Mouse (Mus musculus): ENCODE results near the gene Atp13a3.

Gene Atp13a3

DNA sequence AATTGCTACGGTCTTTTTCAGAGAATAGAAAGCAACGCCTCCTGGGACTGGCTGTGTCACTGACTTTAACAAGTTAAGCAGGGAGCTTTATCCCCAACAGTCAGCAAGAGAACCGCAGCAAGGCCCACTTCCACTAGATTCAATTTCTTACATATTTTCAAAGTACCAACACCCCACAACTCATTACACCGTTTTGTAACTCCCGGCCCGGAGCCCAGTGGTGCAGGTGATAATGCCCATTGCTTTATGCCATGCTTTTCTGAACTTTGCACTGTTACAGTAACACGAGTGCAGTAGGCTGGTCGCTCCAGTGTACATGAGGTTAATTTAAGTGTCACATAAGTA, 95.6 kb downstream of the Atp13a3 start:
- DNase-seq, result no peak

DNA sequence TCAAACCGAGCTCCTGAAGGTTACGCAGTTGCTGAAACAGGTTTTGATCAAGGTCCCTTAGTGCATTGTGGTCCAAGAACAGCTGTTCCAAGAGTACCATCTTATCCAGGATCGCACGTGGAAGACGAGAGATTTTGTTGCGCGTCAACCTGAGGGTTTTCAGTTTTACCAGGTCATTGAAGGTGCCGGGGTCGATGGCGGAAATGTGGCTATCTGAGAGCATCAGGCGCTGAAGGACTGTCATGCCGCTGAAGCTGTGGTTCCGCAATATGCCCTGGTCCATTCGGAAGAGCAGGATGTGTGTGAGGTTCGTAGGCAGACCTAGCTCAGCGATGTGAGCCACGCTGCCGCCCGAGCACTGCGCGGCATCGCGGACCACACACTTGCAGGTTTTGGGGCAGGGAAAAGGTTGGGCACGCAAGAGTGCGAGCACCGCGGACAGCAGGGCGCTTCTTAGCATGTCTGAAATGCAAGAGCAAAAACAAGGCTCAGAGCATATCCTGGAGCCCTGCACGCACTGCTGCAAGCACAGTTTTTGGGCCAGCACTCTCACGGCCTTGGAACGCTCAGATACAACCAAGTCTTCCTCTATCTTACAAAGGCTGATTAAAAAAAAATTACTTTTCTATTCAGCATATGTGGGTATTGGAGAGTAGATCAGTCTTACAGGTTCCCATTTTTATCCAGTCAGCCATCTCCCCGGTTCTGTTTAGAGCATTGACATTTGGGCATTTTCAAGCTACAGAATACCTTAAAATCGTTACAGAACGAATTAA, 96.2 kb downstream of the Atp13a3 start:
- DNase-seq, result peak; percentile 3

DNA sequence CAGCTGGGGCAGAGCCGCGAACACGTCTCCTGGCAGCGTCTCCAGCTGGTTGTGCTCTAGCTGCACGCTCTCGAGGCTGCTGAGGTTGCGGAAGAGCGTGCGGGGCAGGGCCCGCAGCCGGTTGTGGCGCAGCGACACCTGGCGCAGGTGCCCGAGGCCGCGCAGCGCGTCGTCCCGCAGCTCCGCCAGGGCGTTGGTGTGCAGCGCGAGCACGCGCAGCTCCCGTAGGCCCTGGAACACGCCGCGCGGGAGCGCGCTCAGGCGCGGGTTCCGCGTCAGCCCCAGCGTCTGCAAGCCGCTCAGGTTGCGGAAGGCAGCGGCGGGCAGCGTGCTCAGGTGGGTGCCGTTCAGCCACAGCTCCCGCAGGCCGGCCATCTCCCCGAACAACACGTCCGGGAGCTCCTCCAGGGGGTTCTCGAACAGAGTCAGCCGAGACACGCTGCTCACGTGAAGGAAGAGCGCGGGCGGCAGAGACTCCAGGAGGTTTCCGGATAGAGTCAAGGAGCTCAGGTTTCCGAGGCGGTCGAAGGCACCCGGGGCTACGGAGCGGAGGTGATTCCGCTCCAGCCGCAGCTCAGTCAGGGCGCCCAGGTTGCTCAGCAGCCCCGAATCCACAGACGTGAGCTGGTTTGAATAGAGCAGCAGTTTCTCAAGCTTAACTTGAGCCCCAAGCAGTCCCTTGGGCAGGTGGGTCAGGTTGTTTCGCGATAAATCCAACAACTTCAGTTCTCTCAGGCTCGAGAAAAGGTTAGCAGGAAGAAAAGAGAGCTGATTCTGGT, 97.0 kb downstream of the Atp13a3 start:
- DNase-seq, result peak; percentile 38

DNA sequence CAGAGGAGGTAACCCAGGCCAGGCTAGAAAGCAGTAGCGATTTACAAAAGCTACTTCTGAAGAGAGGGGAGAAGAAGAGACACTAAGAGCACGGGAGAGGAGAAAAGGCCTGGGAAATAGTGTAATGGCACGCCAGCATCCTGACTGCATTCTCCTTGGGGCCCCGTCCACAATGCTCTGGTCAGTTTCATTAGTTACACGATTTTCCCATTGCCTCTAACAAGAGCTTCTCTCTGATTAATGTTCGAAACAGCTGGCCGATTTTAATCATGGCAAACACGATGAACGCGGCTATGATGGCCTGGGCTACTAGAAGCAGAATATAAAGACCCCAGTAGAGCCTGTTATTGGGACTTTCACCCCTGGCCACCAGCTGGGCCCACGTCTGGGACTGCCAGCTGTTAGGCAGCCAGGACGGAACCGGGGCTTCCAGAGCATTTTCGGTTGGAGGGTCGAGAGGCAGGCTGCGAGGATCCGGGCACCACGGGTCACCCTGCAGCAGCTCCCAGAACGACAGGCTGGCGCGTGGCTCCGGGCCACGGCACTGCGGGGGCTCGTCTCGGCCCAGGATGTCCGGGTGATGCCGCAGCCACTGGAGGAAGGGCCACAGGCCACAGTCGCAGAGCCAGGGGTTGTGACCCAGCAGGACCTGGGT, 97.7 kb downstream of the Atp13a3 start:
- peak; percentile 17 for DNase-seq

DNA sequence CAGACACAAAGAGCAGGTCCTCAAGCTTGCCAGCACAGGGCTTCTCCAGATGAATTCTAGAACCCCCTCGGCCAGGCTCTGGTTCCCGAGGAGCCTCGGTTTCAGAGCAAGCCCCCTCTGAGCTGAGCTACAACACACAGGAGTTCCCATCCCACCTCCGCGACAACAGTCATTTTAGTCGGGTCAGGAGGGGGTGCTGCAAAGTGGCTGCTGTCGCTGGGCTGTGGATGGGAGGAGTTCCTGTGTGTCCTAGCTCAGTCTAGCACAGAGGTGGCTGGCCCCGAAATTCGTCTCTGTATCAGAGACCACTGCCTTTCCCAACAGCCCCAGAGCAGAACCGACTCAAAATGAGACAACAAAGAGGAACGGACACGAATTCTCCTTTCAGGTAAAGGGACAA, 98.5 kb downstream of the Atp13a3 start:
- DNase-seq, result no peak

DNA sequence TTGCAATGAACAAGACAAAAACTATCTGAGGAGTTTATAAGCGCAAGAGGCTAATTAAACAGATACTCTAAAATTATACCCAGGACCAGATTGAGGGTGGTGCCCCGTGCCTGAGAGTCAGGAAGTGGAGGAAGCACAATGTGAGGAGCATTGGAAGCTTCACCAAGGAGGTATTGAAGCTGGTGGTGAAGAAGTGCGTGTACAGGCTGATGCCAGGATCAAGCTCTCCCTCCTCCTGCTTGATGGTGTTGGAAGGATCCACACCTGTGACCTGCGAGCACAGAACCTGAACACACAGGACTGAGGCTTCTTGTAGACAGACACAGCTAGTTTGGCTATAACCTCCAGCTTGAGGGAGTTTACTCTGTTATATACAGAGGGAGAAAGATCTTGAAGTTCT, 99.7 kb downstream of the Atp13a3 start:
- no peak for DNase-seq

DNA sequence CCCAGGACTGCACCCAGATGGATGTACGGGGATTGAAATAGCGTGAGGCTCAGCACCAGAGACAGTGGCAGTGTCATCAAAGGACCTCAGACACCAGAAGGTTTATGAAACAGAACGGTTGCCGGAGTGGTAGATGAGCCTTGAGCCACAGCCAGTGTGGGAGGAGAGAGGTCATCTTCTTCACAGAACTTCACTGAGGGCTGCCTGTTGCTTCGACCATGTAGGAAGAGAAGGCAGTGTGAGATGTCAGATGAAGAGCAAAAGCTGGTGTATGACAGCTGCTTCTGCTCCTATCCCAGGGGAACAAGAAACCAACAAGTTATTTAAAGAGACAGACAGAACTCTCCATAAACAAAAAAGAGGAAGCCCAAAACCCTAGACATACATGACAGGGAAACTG, 101.5 kb downstream of the Atp13a3 start:
- DNase-seq, result no peak

DNA sequence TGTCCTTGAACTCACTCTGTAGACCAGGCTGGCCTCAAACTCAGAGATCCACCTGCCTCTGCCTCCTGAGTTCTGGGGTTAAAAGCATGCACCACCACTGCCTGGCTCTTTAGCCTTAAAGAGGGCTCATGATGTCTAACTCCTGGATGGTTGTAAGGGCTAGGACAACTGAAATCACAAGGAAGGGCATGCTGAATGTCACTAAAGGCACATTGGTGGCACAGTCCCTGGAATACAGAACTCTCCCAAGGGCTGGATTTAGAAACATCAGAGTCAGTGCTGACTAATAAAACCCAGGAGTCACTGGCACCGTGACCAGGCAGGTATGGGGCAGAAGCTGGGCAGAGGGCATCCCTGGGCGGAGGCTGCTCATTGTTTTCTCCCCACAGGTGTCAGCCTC, 102.4 kb downstream of the Atp13a3 start:
- DNase-seq, result no peak

DNA sequence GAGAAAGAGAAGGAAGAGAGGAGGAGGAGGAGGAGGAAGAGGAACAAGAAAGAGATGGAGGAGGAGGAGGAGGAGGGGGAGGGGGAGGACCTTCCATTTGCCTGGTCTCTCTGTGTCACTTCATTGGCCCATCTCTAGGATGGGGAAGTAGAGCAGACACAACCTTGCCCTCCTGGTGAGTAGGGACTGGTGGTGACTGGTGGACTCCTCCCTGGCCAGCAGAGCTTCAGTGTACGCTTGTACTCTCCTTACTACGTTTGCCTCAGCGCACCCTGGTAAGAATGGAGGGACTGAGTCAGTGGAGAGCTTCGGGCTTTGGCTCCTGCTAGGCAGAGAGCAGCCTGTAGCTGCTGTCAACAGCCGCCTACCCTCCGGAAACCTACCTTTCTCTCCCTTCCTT, 103.1 kb downstream of the Atp13a3 start:
- no peak for DNase-seq

DNA sequence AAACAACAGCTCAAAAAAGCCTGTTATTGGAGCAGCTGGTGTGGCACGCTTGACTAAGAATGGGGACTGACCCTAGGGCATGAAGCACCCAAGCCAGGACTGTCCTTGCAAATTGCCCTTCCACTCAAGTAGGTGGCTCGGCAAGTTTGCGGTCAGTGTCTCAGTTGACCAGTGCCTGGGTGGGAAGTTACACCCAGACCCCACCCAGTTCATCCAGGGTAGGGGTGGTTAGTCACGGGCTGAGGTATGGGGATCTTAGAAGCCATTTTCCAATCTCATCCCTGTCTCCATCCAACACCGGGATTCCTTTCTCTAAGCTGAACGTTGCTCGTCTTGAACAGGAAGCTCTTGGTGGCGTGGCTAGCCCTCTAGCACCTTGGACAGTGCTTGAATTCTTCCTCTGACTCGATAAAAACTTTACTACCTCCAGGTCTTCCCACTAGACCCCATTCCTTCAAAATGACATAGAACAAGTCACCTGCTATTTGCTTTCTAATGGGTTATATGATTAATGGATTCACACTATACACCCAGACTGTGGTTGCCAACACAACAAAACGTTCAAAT, 106.0 kb downstream of the Atp13a3 start:
- DNase-seq, result no peak

DNA sequence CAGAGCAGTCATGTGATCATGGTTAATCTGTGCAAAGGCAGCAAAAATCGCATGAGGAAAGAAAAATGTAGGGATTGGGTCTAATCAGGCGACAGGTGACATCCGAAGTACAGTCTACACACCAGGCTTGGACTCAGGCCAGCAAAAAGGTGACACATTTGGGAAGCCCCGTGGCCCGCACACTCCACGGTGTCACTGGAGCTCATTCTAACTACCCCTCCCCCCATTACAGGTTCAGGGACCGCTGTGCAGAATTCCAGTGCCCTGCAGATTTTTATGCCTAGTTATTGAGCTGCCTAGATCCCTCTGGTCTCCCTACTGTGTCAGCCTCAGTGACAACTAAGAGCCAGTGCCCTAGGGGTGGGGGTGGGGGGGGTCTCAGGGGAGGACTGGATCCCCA, 108.3 kb downstream of the Atp13a3 start:
- no peak for DNase-seq

DNA sequence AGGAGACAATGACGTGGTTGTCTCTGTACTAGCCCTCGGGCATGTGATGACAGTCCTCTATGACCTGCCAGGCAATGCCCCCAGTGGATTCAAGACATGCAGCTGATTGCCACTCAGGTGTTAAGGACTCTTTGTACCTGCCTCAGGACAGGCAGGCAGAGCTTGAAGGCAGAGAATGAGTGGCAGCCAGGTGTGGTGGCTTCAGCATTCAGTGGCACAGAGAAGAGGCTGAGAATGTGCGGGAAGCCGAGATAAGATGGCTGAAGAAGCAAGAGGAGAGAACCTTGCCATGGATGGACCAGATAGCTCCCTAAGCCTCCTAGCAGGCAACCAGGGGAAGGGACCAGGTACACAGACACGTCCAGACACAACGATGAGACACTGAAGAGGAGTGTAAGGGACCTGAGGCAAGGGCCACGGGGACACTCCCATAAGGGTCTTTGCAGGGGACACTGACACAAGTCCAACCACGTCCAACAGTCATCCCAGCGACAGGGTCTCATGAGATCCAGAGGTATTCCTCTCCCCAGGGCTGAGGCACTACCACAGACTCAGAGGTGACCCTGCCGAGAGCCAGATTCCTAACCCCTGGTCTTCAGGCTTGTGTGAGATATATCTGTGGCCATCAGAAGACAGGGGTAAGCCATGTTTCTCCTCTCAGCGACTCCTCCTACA, 109.0 kb downstream of the Atp13a3 start:
- no peak for DNase-seq

DNA sequence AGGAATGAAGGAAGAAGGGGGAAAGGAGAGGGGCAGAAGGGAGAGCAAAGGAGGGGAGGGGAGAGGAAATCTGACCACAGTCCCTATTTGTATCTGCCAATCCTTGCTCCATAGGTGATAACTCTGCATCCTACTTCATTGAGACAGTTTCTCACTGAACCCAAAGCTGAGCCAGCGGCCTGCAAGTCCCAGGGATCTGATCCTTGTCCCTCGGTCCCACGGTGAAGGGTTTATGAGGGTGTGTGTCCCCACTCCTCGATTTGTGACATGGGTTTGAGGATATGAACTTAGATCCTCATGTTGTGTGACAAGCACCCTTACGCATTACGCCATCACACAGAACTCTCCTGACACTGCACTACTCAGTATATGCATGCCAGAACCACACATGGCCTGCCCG, 110.7 kb downstream of the Atp13a3 start:
- DNase-seq, result no peak

DNA sequence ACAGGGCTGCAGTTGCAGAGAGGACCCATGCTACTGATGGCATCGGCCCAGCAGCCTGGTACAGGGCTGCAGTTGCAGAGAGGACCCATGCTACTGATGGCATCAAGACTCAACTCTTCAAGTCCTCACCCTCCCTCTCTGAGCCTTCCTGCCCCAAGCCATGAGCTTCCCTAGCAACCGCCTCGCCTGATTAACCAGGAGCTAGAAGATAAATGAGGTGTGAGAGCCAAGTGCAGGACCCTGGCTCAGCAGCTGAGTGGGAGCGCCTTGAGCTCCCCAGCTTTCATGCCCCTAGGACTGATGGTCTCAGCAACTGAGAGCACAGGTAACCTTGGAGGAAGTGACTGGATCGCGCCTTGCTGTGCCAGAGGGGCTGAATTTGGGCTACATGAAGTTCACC, 115.3 kb downstream of the Atp13a3 start:
- DNase-seq, result no peak

DNA sequence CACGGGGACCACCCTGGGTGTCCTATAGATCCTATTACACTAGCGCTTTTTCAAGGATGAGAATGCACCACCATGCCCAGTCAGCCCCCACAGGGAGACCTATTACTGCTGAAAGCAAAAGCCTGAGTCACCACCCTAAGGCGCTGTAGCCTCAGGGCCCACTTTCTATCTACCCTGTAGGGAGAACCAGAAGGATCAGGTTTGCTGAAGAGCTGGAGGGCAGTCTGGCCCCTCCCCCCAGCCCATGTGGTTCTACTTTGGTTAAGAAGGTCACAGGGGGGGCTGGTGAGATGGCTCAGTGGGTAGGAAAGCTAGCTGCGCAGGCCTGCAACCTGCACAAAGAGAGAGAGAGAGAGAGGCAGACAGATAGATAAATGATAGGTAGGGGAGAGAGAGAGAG, 120.1 kb downstream of the Atp13a3 start:
- no peak for DNase-seq

DNA sequence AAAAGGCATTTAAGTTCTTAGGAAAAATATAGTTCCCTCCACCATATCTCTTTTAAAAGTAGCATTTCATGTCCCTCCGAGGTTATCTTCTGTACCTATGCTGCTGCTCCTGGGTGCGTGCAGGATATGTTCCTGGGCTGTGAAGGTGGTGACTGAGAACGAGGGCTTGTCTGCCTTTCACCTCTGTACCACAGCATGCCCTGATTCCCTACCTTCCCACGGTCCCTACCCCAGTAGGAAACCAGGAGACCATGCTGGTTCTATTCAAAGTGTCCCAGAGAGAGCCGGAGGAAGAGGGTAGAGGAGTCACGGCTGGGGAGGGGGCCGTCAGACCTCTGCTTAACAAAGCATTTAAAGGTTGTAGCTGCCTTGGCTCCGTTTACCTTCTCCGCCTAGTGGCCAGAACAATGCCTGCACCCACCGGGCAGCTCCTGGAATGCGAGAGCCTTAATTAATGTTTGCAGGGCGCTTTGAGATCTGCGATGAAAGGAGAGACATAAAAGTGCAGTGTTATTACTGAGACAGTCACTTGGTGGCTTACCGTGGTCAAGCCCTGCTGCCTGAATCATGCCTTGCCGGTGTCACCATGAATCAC, 121.9 kb downstream of the Atp13a3 start:
- peak; percentile 45 for DNase-seq

DNA sequence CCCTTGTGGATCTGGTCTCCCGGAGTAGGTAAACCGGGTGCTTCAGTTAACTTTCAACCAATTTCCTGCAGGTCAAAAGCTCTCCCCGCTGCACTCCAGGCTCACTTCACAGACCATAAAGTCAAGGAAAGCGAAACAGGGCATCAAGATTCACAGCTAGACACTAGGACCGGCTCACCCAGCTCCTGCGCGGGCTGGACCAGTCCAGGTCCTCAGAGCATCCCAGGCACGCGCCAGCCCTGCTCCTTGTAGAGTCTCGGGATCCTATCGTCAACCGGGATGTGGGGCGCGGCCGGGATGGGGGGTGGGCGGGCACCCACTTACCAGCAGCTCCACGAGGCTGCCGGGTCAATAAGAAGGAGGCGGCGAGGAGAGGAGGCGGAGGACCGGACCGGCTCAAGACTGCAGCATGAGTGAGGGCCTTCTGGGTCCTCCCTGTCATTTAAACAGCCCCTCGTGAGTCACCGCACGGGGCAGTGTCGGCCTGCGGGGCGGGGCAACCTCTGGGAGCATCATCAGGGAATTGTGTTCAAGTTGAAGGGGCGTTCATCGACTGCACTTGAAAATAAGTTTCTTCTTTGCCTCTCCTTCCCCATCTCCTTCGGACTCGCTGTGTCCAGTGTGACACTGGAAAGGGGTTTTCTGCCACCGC, 122.8 kb downstream of the Atp13a3 start, which contains the start of gene Lrrc15:
Gene Lrrc15, minus strand, starts transcription at position 413 of the 652 bp plus-strand sequence.
- no peak for DNase-seq

DNA sequence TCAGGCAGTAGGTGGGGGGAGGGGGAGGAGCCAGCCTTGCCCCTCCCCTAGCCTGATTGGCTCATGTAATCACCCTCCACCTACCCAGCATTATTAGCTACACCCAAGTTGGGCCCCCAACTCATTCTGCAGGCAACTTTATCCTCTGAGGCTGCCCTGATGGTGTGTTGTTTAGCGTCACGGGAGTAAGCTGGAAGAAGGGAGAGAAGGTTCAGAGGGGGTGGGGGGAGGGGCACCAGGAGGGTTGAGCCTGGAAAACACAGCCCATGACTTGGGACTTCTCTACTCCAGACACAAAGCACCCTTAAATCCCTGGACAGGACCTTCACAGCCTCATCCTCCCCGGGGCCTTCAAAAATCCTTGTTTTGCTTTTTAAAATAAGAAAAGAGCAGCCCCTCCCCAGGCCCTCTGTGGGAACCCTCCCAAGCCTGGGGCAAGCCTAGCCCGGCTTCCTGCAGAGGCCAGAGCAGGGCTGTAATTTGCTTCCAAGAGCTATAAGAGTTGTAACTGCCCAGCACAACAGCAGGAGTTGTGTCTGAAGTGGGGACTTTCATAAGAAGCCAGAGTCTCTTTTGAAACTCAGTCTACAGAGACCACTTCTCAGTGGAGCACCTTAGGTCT, 125.0 kb downstream of the Atp13a3 start:
- DNase-seq, result no peak

DNA sequence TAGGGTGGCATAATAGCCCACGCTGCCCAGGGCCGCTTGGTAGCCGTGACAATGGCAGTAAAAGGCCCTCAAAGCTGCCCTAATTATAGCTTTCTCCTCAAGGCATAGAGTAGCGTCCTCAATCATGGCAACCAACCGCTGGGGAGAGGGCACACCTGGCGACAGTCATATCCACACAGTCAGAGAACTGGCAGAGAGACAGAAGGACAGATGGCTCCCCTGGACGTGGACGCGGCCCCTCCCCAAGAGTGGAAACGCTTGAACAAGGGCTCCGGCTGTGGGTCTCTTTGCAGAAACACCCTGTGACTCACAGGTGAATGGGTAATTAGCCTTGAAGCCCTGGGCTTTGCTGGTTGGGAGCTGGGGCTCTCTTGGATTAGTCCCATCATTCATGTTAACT, 127.4 kb downstream of the Atp13a3 start:
- no peak for DNase-seq

DNA sequence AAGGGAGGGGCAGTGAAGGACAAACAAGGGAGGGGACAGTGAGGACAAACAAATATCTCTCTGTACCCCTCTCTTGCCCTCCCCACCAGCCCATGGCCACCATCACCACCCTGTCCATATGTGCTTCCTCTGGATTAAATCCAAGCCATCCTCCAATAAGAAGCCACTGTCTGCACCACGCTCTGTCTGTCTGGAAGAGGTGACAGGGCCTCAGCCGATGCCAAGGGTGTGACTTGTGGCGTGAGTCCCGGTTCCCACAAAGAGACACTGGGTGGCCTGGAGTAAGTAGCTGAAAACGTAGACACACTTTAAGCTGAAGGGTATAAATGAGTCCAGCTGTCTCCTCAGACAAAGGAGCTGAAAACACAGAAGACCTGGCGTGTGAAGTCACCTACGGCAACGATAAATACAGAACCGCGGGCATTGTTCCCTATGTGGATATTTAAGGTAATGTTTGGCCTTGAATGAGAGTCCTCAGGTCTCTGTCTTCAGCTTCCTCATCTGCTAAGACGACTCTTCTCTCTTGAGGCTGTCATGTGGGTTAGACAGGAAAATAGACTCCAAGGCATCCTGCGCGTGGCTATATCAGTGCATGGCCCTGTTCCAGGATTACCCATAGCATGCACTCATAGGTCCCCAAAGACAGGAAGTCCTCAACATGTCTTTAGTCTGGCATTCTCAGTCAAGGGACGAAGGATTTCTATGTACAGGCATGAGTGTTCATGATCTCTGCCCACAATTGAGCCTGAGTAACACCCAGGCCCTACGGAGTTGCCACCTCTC, 130.0 kb downstream of the Atp13a3 start:
- DNase-seq, result no peak

DNA sequence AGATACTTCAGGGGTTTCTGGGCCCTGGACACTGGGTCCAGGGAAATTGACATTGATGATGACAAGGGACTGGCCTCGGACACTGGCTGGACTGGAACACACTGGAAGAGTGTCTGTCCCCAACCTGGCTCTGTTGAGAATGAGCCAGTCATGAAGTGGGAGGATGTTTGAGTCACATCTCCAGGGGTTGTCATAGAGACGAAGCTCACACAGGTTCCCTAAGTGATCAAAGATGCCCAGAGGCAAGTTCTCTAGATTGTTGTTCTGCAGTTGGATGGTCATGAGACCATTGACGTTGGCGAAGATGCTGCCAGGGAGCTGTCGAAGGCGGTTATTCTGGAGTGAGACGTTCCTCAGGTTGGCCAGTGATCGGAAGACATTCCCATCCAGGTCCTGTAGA, 132.7 kb downstream of the Atp13a3 start:
- DNase-seq, result no peak

All from kidney, postnatal 14 days (tissue).